Mouse (Mus musculus) liver, postnatal 0 days (tissue): ENCODE data around the gene Hist1h4d. TPM values are rescaled to one million over a fixed set of nuclear protein-coding genes. Genes with fewer than 3 reads are reported as not detected.

ENCODE experiments used
- ATAC-seq: fragments of 200-750 bp; cut with Nextera tagmentation; 2 replicates; pipeline ENCODE4 v1.8.0; 2017; ENCODE audit warnings: mild to moderate bottlenecking, moderate library complexity
- DNase-seq: peaks from one replicate; pipeline ENCODE4 v3.0.0-alpha.2; 2016
- H3K27ac ChIP-seq: fragments of 300-500 bp; sonication (generic); 2 replicates; pipeline ENCODE4 v1.5.1; 2014; ENCODE audit warnings: antibody characterized with exemption, moderate library complexity, mild to moderate bottlenecking, low read depth
- H3K27me3 ChIP-seq: fragments of 300-500 bp; sonication (generic); 2 replicates; pipeline ENCODE4 v1.6.1; 2014; ENCODE audit warnings: low read length, control low read depth, mixed read lengths; ENCODE audit not compliant: insufficient read depth
- H3K36me3 ChIP-seq: fragments of 300-500 bp; sonication (generic); replicated peaks from 2 replicates; pipeline ENCODE4 v1.6.1; 2014; ENCODE audit warnings: mild to moderate bottlenecking, control low read depth, low read length, moderate library complexity, mixed read lengths; ENCODE audit not compliant: insufficient read depth
- H3K4me1 ChIP-seq: fragments of 300-500 bp; sonication (generic); 2 replicates; pipeline ENCODE4 v1.6.1; 2014; ENCODE audit warnings: antibody characterized with exemption, mild to moderate bottlenecking, control low read depth; ENCODE audit not compliant: insufficient read depth
- H3K4me2 ChIP-seq: fragments of 300-500 bp; sonication (generic); 2 replicates; pipeline ENCODE4 v1.6.1; 2014; ENCODE audit warnings: low read depth, mild to moderate bottlenecking, low read length, moderate library complexity, mixed read lengths
- H3K4me3 ChIP-seq: fragments of 300-500 bp; sonication (generic); 2 replicates; pipeline ENCODE4 v1.5.1; 2014; ENCODE audit warnings: low read depth, low read length
- H3K9ac ChIP-seq: fragments of 300-500 bp; sonication (generic); replicated peaks from 2 replicates; pipeline ENCODE4 v1.6.1; 2014; ENCODE audit warnings: mild to moderate bottlenecking, moderate library complexity
- H3K9me3 ChIP-seq: fragments of 300-500 bp; sonication (generic); 2 replicates; pipeline ENCODE4 v1.6.1; 2016; ENCODE audit warnings: mild to moderate bottlenecking, control low read depth, low read length, mixed read lengths
- CTCF ChIP-seq: sonication (generic); IDR thresholded peaks from 2 replicates; pipeline ENCODE4 v1.5.1; 2016; ENCODE audit warnings: antibody characterized with exemption, low read depth
- EP300 ChIP-seq: IDR thresholded peaks from 2 replicates; pipeline ENCODE4 v1.6.1; 2016; ENCODE audit warnings: antibody characterized with exemption, low read depth, mild to moderate bottlenecking
- WGBS: fragments of 180-500 bp; shearing (Covaris S2); extraction: QIAGEN DNeasy Blood & Tissue Kit; methylation state at CpG from one replicate; pipeline ENCODE4 v1.1.7; 2014; ENCODE audit not compliant: insufficient replicate concordance; 5-methylcytosine and 5-hydroxymethylcytosine counted together
- polyA plus RNA-seq: library from polyadenylated mRNA; unstranded; fragments of >200 nt; fragmentation: Nextera tagmentation; extraction: Ambion mirVana; gene quantifications from 2 replicates; pipeline ENCODE4 v1.2.1, GENCODE M21; 2015

The Hist1h4d gene
- polyA plus RNA-seq, 1 experiment from 2014 or later: 94.3 TPM

GRCm38 (mm10) chr13:23592614-23593013, 11.2 kb downstream of the Hist1h4d start:
- Histone ChIP-seq H3K27ac (peak overlapping the region; percentile 78), H3K36me3 (no peaks in the 10 kb centered on the region), H3K9me3 (no peaks in the 10 kb centered on the region), H3K27me3 (no peaks in the 10 kb centered on the region), H3K4me2 (no peak overlapping the region), H3K4me3 (no peak overlapping the region), H3K4me1 (peaks cover 35% of the 10 kb centered on the region), H3K9ac (no peak overlapping the region)
- ATAC-seq (no peak), DNase-seq (no peak)
- TF ChIP-seq EP300: no peak
- TF ChIP-seq CTCF: no peak
- WGBS: 75% methylated on average over 7 of the region's 7 CpGs

GRCm38 (mm10) chr13:23593051-23593770, 11.8 kb downstream of the Hist1h4d start:
- no peaks in the 10 kb centered on the region for H3K36me3 ChIP-seq
- DNase-seq (no peak), ATAC-seq (no peak)
- H3K4me2 ChIP-seq: peak overlapping the region; percentile 24
- H3K4me3 ChIP-seq: no peak overlapping the region
- 0 out of 2 replicates have a peak overlapping the region, but pooled peaks have one; percentile 42 for H3K9ac ChIP-seq
- H3K27me3 ChIP-seq: no peaks in the 10 kb centered on the region
- H3K9me3 ChIP-seq: no peaks in the 10 kb centered on the region
- WGBS: 19% methylated on average over 5 of the region's 5 CpGs
- peaks cover 35% of the 10 kb centered on the region for H3K4me1 ChIP-seq
- TF ChIP-seq EP300 (no peak), CTCF (no peak)
- peak overlapping the region; percentile 78 for H3K27ac ChIP-seq

- Histone ChIP-seq H3K27ac (peak overlapping the region; percentile 84), H3K36me3 (no peaks in the 10 kb centered on the region), H3K27me3 (no peaks in the 10 kb centered on the region), H3K4me2 (peak overlapping the region; percentile 47), H3K9ac (peak overlapping the region; percentile 54), H3K9me3 (no peaks in the 10 kb centered on the region), H3K4me1 (peaks cover 30% of the 10 kb centered on the region), H3K4me3 (no peak overlapping the region)
- TF ChIP-seq CTCF (no peak), EP300 (no peak)
- no peak for DNase-seq
- no peak for ATAC-seq
- WGBS: 54% methylated on average over 2 of the region's 2 CpGs
These were observed 13.8 kb downstream of the Hist1h4d start for GRCm38 (mm10) chr13:23595185-23595584.

DNA sequence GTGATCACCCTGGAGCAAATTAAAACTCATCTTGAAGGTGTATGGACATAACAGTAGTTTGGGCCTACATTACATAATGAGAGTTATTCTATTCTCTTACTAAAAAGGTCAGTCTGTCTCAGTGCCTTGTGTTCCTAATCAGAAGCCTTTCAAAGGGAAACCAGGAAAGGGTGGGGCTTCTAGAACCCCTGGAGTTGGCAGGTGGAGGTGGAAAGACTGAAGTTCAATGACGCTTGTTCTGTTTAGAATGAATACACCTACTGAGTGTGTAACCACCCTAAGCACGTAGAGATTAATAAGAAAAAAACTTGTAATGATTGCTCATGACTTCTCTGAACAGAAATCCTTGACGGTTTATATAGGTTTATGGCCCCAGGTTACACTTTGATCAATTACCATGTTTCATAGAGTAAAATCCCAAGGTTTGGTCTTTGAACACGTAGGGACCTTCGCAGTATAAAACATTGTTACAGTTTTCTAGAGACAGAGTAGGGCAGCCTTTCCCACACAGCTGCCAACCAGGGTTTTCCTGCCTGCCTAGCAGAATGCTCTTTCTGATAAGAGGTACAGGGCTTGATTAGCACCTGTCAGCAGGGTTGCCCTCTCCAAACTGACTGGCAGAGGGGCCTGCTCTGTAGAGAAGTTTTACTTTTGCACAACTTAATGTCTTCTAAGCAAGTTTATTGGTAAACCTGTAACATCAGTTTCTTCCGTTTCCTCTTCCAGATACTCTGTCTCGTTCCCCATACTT, 14.4 kb downstream of the Hist1h4d start:
- H3K27me3 ChIP-seq: no peaks in the 10 kb centered on the region
- H3K9ac ChIP-seq: peak overlapping the region; percentile 54
- DNase-seq (peak; percentile 40), ATAC-seq (peak; percentile 97)
- H3K9me3 ChIP-seq: no peaks in the 10 kb centered on the region
- TF ChIP-seq CTCF (no peak), EP300 (peak; percentile 92)
- peak overlapping the region; percentile 84 for H3K27ac ChIP-seq
- 60% methylated on average over 7 of the region's 7 CpGs for WGBS
- no peak overlapping the region for H3K4me3 ChIP-seq
- no peaks in the 10 kb centered on the region for H3K36me3 ChIP-seq
- peak overlapping the region; percentile 47 for H3K4me2 ChIP-seq
- H3K4me1 ChIP-seq: peaks cover 30% of the 10 kb centered on the region

DNA sequence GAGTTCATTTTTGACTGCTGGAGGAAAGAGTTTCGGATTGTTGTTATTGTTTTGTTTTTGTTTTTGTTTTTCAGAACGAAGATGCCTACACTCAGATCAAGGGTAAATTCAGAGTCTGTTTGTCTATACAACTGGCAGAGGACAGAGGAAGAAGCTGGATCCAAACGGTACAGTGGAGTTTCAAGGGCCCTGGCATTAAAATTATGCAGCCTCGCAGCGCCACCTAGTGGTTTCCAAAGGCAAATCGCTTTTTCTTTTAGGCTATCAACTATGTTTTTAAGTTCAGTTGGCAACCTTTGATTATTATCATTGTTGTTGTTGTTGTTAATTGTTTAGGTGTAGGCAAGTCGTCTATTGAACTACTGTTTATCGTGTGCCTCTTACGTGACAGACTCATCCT, 16.6 kb downstream of the Hist1h4d start:
- Histone ChIP-seq H3K9me3 (no peaks in the 10 kb centered on the region), H3K4me3 (no peak overlapping the region), H3K4me2 (no peak overlapping the region), H3K27ac (no peak overlapping the region), H3K4me1 (peaks cover 27% of the 10 kb centered on the region), H3K9ac (no peak overlapping the region), H3K36me3 (no peaks in the 10 kb centered on the region), H3K27me3 (no peaks in the 10 kb centered on the region)
- ATAC-seq: peak; percentile 20; the same call in 1 of the 2 replicates
- WGBS: 7% methylated on average over 9 of the region's 9 CpGs
- peak; percentile 89 for DNase-seq
- TF ChIP-seq CTCF (peak; percentile 92), EP300 (no peak; the same call in 1 of the 2 replicates)

DNA sequence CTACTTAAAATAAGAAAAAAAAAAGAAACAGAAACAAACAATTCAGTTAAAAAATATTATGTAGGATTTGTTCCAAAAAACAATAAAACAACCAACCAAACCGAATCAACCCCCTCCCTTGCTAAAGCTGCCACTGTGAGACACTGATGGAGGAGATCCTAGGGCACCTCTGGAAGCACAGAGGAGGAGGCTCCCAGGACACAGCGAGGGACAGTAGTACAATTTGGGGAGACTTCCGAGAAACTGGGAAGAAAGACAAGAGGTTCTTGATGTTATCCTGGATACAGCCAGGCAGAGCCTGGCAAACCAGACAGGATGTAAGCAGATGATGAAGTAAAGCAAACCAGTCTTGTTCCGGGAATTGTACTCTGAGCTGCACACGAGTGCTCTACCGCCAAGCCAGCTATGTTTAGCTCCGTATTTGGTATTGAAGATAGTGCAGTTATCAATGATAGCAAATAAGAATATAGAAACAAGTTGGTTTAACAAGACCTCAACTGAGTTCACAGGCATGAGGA, 21.8 kb downstream of the Hist1h4d start:
- Histone ChIP-seq H3K9me3 (no peaks in the 10 kb centered on the region), H3K4me3 (no peak overlapping the region), H3K4me1 (no peaks in the 10 kb centered on the region; the same call in 1 of the 2 replicates), H3K36me3 (no peaks in the 10 kb centered on the region), H3K27me3 (no peaks in the 10 kb centered on the region), H3K9ac (peak overlapping the region; percentile 38; the same call in 1 of the 2 replicates), H3K27ac (no peak overlapping the region; the same call in 1 of the 2 replicates), H3K4me2 (no peak overlapping the region)
- ATAC-seq: no peak
- WGBS: 63% methylated on average over 7 of the region's 7 CpGs
- DNase-seq: no peak
- TF ChIP-seq EP300 (no peak), CTCF (no peak)
